Mouse (Mus musculus): ENCODE measurements around the gene Runx1.

- TF ChIP-seq CTCF (IDR thresholded peaks at IDR 0.05; ENCODE audit: low read depth) (no peak), EP300 (IDR thresholded peaks at IDR 0.05; ENCODE audit: low read depth) (no peak)
Observed at GRCm38 (mm10) chr16:92644315-92644714, 181.6 kb downstream of the Runx1 start.

Measured in liver, postnatal 0 days (tissue).